Mouse (Mus musculus) retina, postnatal 7 days (tissue): ENCODE data around the gene Capns1.
"Not testable (repeated sequence)": the region's sequence is repeated elsewhere in the genome, so short reads cannot be mapped to it uniquely, and the experiment has no call there.

Experiments
- DNase-seq: peaks from one replicate; pipeline ENCODE4 v3.0.0-alpha.2; 2012; ENCODE audit warnings: low read depth, low spot score

The Capns1 gene

DNA sequence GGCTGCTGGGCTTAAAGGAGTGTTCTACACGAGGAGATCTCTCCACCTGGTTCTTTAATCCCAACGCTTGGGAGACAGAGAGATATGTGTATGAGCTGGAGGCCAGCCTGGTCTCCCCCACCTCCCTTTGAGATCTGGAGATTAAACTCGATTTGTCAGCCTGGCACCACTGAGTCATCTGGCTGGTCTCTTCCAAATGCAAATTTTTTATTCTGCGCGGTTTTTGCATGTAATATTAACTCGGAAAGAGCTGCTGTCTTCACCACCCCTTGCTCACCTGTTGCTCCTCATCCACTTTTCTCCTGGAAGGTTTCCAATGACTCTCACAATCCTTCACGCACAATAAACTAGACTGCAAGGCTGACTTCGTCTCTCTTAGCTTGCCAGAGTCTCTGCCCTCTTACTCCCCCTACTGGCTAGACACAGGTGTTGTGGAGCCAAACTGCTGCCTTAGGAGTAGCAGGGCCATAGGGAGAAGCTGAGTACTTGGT lies at the start of gene Capns1:
Capns1 (minus strand) TSS at position 331 of the 491 bp plus-strand sequence.
- DNase-seq = peak; percentile 76

DNA sequence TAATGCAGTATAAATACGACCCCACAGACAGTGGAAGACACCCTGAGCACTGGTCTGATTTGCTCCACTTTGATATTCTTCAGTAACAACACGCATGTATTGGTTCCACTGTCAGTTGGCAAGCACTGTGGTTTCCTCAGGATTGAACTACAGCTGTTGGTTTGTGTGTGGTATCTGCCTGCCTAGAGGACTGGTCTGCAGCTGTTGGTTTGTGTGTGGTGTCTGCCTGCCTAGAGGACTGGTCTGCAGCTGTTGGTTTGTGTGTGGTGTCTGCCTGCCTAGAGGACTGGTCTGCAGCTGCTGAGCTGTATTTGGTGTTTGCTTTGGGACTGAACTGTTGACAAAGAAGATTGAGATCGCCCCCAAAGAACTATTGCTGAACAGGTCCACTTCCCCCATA lies 38.8 kb upstream of the Capns1 start:
- DNase-seq = not testable (repeated sequence)

DNA sequence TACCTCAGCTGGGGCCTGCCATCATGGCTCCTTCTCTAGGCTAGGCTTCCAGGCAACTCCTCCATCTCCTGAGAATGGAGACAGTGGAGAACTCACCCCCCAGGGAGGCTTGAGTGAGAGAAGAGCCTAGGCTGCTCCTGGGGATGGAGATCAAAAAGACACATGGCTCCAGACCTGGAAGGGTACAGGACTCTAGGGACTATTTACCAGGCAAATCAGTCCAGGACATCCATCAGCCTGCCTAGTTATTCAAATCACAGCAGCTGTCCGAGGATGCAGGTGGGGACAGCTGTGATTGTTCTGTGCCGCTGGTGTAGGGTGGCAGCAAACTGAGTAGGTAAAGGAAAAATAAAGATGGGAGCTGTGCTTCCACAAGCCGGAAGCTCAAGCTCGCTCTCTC lies 37.0 kb upstream of the Capns1 start, which contains the start of gene Ovol3:
Ovol3 (minus strand) TSS at position 101 of the 400 bp plus-strand sequence.
- DNase-seq = no peak

DNA sequence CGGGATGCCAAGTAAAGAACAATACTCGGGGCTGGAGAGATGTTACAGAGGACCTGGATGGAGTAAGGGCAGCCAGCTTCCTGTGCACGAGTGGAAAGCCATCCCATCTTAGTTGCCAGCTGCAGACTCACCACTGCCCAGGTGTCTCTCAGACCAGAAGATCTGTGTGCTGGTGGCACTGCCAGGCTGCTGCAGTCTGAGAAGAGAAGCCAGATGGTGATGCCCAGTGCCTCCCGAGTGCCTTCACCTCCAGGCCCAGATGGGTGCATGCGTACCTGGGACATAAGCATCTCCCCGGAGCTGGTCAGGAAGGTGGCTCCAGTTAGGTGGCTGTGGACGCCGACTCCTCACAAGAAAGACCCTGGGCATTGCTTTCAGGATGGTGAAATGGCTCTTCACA lies 36.5 kb upstream of the Capns1 start:
- DNase-seq = no peak

DNA sequence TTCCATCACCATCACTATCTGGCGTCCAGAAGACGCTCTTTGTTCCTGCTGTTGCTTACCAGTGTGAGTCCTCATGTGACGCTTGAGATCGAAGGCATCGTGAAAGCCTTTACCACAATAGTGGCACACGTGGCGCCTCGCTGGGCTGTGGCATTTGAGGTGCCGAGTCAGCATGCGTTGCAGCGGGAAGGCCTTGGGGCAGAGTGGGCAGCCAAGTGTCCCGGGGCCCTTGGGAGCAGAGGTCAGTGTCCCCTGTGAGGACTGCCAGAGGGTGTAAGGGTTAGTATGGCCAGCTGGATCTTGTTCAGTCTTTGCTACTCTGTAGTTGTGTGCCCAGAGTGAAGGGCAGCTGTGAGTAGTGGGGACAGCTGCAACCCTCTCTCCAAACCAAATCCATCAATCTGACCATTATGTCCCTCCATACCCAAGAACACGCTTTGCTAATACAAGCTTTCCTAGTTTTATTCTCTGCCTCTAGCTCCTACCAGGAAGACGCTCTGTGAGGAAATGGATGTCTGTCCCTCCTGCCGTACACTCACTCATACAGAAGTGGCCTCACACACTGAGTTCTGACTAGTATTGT lies 35.8 kb upstream of the Capns1 start:
- no peak for DNase-seq

DNA sequence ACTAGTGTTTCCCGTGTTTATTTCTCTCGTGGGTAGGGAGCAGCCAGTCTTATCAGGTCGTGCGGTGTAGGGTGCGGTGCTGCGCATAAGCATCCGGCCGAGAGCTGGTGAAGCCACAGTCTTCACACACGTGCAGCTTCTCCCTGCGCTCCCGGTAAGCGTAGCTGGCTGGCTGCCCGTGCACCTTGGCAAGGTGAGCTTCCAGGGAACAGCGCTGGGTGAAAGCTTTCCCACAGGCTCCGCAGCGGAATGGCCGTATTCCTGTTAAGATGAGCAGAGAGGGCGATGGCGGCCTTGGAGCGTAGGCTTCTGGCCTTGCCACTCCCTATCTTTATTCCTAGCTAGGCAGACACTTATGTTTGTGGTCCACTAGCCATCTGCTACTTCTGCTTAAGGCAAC lies 34.8 kb upstream of the Capns1 start:
- DNase-seq = no peak

DNA sequence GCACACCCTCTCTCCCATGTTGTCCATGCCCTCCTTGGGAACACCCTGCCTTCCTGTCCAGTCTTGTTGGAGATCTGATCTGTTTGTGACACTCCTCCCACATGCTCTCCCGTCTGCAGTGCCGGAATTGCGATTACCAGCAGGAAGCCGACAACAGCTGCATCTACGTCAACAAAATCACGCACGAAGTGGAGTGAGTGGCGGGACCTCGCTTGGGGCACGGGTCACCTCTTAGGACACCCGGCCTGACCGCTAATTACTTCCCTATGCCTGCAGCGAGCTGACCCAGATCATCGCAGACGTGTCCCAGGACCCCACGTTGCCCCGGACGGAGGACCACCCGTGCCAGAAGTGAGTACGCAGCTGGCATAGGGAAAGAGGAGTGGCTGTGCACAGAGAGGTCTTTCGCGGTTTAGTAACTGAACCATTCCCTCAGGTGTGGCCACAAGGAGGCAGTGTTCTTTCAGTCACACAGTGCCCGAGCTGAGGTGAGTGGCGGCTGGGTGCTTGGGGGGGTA lies 34.1 kb upstream of the Capns1 start:
- DNase-seq = peak; percentile 39

DNA sequence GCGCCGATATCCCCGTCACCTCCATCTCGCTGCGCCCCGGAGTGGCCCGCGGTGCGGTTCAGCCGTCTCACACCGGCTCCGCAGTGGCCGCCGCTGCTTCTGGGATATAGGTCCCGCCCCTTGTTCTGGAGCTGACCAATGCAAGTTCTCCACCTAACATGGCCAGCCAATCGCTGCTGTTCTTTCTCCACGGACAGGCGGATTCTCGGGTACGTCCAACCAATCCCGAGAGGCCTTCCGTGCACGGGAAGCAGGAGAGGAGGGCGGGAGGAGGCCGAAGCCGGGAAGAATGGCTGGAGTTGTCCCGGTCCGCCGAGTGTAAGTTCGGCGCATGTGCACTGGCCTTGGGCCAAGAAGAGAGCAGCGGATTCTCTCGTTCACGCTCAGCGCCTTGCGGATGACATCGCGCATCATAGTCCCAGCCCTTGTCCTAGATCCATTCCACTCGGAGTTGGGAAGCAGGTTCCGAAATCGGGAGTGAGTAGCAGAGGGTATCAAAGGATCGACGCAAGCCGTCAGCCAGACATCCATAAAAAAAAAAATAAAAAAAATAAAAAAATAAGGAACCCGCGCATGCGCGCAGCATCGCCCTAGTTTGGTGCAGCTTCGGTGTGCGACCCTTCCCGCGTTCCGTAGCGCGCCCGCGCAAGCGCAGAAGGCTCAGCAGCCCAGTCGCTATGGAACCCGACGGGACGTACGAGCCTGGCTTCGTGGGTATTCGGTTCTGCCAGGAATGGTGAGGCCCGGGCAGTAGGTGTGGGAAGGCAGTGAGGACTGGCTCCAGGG lies 33.3 kb upstream of the Capns1 start, which contains the start of the genes Polr2i and Tbcb:
Polr2i (plus strand) TSS at position 280 of the 786 bp plus-strand sequence.
Tbcb (minus strand) TSS at position 604 of the 786 bp plus-strand sequence.
- peak; percentile 98 for DNase-seq

DNA sequence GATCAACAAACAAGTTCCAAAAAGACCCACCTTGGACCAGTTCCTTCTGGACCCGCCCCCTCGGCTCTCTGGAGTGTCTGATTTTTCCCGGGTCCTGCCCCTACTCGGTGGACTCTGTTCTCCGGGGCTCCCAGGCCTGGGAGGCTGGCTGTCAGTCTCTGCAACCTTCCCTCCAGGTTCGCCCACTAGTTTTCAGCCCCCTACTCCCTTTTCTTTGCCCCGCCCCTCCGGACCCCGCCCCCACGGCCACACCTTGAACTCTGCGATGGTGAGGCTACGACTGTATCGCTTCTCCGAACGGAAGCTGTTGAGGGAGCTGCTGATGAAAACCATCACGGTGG lies 32.7 kb upstream of the Capns1 start:
- no peak for DNase-seq

DNA sequence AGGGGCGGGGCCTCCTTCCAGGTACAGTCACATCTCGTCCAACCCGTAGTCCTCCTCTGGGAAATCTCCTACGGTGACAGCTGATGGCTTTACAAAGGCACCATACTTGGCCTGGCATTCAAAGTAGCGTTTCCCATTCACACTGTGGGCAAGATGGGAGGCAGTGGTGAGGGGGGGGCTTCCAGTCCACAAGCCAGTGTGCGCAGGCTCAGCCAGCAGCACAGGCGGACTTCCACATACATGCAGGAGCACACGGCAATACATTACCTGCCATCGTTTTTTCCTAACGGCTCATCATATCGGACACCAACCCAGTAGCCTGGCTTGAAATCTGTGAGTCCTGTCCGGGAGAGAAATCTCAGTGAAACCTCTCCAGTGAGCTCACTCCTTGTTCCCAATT lies 25.6 kb upstream of the Capns1 start:
- no peak for DNase-seq

DNA sequence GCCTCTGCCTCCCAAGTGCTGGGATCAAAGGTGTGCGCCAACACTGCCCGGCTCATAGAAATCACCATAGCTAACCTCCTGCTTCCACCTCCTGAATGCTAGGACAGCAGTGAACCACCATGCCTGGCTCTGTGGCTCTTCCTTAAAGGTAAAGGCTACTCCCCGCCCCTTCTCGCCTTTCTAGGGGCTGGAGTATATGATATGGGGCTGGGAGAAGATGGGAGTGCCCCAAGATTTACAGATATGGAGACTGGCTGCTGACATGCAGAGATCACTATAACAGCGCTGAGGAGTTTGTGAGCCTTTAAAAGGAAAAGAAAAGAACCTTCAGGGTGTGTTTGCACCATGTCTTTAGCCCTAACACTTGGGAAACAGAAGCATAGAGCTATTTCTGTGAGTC lies 23.6 kb upstream of the Capns1 start:
- no peak for DNase-seq

DNA sequence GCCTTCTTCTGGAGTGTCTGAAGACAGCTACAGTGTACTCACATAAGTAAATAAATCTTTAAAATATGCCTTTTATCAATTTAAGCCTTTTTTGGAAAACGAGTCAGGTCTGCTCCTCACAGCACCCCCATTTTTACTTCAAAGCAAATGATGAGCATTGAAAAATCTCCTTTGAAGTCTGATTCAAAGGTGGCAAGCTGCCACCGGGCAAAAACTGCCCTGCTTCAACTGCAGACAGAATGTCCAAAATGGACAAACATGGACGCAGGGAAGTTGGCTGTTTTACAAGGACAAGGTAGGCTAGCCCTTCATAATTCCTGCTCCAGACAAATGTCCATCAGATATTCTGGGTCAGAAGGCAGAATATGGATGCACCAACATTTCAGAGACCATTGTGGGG lies 22.8 kb upstream of the Capns1 start:
- DNase-seq = no peak

DNA sequence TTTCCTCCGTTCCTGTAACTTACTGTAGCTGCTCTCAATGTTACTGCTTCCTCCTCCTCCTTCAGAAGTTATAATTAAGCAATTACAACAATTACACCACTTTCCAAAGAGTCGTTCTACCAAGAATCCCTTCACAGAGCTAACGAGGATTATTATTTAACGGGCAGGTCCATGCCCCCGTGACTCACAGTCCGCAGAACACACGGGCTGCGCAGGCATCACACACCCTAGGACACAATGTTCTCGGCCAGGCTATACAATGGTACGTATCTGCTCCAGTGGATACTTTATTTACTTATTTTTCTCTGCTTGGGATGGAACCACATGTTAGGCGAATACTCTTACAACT lies 21.4 kb upstream of the Capns1 start:
- DNase-seq = no peak

DNA sequence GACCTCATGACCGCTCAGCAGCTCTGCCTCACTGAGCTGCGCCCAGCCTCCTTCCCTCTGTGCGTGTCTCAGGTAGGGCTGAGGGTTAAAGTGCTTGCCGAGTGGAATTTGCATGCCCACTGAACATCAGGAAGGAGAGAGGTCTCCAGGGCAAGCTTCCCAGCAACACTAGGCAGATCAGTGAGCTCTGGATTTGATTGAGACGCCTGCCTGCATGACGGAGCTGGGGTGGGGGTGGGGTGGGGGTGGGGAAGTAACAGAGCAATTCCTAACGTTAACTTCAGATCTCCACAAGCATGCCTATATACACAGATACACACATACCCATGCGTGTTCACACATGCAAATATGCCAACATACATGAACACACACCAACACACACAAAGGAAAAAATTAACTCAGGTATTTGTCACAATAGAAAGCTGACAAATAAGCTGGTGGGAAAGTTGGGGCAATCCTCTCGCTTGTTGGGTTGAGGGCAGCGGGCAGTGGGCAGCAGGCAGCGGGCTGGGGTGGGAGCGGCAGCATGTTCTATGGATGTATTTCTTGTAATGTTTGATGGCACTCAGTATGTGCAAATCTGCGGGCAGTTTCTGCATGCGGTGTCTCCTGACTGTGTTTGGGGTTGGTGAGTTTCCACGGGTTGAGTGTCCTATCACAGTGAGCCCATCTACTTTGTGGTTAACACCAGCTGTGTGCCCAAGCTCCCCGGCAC lies 20.8 kb upstream of the Capns1 start:
- peak; percentile 61 for DNase-seq

DNA sequence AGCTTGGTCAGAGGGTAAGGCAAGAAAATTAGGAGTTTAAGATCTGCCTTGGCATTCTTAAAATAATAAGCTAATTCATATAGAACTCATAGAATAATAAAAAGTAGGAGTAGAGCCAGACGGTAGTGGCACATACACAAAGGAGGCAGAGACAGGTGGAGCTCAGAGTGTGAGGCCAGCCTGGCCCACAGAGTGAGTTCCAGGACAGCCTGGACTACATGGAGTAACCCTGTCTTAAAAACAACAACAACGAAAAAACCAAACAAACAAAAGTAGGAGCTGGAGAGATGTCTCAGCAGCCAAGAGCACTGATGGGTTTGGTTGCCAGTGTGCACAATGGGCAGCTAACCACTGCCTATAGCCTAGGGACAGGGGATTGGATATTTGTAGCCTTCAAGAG lies 18.7 kb upstream of the Capns1 start:
- no peak for DNase-seq

DNA sequence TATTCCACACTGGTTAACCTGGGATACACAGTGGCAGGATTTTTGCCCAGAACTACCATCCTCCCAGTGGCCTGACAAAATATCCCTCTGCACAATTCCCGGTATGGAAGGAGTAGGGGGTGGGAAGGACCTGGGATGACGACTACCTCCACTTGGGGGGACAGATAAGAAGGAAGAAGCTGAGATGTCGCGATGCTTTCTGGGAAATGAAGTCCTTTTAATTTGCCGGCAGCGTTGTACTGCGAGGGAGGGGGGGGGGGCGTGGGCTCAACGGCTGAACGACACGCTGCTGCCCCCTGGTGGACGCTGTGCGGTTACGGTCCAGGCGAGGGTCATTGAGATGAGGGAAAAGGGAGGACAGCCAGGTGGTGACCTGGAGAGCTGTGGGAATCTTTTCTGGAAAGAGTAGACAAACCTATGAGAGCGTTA lies 18.1 kb upstream of the Capns1 start:
- peak; percentile 87 for DNase-seq

DNA sequence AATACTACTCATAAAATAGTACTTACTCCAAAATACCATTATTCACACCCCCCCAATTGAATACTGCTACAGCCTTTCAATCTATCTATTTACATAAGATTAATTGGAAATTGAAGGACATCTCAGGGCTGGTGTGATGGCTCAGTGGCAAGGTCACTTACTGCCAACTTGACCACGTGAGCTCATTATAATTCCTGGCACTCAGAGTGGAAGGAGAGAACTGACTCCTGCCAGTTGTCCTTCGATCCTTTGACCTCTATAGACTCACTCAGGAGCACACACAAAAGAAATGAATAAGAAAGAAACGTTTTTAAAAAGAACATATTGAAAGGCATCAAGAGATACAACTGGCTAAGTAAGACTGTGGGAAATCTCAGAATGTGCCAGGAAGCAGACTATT lies 17.3 kb upstream of the Capns1 start:
- no peak for DNase-seq

DNA sequence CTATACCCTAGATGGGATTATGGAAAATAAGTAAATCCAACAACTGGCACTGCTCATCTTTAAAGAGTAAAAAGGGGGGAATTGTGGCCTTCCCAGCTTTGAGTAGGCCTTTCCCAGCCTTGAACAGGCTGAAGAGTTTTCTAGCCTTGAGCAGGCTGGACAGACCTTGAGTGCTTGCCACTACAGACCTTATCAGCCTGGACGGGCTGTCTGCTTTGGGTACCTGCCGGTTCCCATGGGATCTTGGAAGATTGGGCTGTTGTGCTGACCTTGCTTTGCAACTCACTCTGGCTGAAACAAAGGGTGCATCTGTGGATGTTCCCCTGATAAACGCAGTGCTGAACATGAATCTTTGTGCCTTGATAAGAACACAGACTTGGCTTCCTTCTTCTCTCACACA lies 15.3 kb upstream of the Capns1 start:
- no peak for DNase-seq

DNA sequence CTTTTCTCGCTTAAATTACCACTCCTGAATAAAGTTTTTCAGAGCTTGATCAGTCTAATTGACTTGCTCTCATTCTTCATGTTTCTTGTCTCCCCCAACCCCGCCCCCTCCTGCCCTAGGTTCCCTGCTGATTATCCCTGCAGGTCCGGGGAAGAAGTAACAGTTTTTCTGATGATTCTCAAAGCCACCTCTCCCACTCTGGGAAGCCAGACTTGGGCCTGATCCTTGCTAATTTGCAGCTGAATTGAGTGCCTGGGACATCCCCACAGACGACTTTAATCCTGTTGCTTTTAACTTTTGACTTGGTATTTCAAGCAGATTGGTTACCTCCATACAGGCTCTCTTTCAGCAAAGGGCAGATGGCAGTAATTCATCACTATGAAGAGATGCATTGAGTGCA lies 12.4 kb upstream of the Capns1 start:
- no peak for DNase-seq

DNA sequence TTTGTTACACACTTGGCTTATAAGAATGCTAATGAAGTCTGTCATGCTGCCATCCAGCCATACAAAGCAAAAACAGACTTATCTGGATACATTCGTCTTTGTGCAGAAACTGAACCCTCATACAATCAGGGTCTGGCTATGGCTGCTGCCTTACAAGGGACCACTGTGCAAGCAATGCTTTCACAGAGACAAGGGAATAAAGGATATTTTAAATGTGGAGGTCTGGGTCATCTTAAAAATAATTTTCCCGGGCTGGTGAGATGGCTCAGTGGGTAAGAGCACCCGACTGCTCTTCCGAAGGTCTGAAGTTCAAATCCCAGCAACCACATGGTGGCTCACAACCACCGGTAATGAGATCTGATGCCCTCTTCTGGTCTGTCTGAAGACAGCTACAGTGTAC lies 7.8 kb upstream of the Capns1 start:
- DNase-seq = not testable (repeated sequence)

DNA sequence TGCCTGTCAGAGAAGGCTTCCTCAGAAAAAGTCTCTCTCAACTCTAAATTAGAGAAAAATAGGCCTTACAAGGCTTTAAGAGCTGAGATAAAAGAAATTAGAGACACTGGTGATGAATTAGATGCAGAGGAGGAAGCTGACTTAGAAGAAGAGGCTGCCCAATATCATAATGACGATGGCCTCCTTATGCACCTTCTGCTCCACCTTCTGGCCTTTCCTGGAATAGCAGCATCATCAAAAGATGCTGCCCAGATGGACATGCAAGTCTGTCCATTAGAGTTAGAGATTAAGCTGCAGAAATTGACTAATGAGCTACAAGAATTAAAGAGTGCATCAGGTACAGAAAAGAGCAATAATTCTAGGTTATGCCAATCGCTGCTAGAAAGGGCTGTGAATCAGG lies 6.8 kb upstream of the Capns1 start:
- DNase-seq = peak; percentile 54

DNA sequence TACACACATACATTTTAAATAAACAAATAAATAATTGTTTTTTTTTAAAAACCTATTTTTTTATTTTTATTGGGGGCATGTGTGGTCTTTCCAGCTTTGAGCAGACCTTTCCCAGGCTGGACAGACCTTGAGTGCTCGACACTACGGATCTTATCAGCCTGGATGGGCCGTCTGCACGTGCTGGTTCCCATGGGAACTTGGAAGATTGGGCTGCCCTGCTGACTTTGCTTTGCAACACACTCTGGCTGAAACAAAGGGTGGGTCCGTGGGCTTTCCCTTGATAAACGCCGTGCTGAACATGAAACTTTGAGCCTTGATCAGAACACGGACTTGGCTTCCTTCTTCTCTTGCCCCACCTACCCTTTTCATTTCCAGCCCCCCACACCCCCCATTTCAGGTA lies 5.8 kb upstream of the Capns1 start:
- DNase-seq = no peak
